Mouse (Mus musculus) urinary bladder, postnatal 10 days (tissue): Measurements from ENCODE around the gene March2.

ENCODE experiments used
- DNase-seq: peaks from one replicate; pipeline ENCODE4 v3.0.0; 2022; ENCODE audit warnings: low spot score

The March2 gene

DNA sequence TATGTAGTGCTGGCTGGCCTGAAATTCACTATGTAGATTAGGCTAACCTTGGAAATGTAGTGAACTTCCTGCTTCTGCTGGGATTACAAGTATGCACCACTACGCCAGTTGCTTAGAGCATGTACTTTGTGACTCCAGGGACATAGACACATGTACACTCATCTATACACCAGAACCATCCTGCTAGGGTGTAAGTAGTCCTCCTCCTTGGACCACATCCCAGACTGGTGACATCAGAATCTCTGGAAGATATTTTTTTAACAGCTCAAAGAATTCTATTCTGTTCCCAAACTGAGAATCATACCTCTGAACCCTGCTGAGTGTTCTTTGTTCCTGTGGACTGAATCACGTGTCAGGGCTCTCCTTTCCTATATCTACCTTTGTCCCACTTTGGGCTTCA, 81.4 kb downstream of the March2 start:
- DNase-seq = no peak
